Mouse (Mus musculus): ENCODE data around the gene Arf4. TPM values are rescaled to one million over a fixed set of nuclear protein-coding genes. Genes with fewer than 3 reads are reported as not detected.

The Arf4 gene
- polyA plus RNA-seq, 1 experiment from 2014 or later: 391 TPM

DNA sequence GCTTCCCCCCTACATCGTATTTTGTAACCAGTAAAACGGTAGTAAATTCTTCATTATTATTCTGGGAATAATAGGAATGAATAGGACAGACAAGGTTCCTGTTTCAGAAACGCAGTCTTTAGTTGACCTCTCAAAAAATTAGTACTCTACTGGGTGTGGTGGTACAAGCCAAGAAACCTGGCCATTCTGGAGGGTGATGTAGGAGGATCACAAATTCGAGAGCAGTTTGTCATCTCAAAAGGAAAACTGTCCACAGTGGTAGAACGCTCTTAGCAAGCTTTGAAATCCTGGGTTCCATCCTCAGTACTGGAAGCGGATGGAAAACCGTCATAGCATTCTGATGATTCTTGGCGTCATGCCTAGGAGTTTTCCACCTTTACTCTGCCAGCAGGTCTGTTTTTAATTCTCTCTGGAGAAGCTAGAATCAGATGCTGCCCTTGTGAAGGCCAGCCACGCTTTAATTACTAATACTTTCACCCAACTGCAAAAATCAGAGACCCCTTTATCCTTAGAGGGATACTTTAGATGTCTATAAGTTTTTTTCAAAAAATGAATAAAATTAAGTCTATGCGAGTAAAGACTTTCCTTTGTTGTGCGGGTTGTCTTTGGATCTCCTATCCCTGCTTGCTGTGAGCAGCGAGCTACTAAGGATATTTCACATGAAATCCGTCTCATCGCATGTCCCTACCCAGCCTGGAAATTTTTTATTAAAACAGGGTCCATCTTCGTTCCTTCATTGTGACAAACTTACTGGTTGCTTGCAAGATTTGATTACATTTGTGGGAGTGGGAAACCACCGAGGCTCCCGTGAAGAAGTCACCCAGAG, 636 bp upstream of the Arf4 start:
- H3K27me3 ChIP-seq: no peaks in the 10 kb centered on the region
- peak overlapping the region; percentile 64 for H3K4me2 ChIP-seq
- peak overlapping the region; percentile 54 for H3K9ac ChIP-seq
- peaks cover 2% of the 10 kb centered on the region; the same call in 1 of the 2 replicates for H3K36me3 ChIP-seq
- peaks cover 5% of the 10 kb centered on the region for H3K4me1 ChIP-seq (replicated peaks)
- 0 out of 2 replicates have a peak, but pooled peaks have one; percentile 1 for ATAC-seq (replicated peaks; ENCODE audit: insufficient number of reproducible peaks, insufficient read depth, low FRiP score, low read depth)
- H3K4me3 ChIP-seq: peak overlapping the region; percentile 86
- WGBS: 16% methylated on average over 17 of the region's 17 CpGs
- no peaks in the 10 kb centered on the region for H3K9me3 ChIP-seq (replicated peaks)
- peak overlapping the region; percentile 97 for H3K27ac ChIP-seq

- peak overlapping the region; percentile 94 for H3K9ac ChIP-seq
- no peaks in the 10 kb centered on the region for H3K9me3 ChIP-seq (replicated peaks)
- peak overlapping the region; percentile 76 for H3K4me2 ChIP-seq
- peak; percentile 5; the same call in 1 of the 2 replicates for ATAC-seq (replicated peaks; ENCODE audit: insufficient number of reproducible peaks, insufficient read depth, low FRiP score, low read depth)
- no peaks in the 10 kb centered on the region for H3K27me3 ChIP-seq
- no peaks in the 10 kb centered on the region for H3K36me3 ChIP-seq
- H3K27ac ChIP-seq: peak overlapping the region; percentile 97
- peaks cover 14% of the 10 kb centered on the region for H3K4me1 ChIP-seq (replicated peaks)
- WGBS: under 1% methylated on average over 16 of the region's 16 CpGs
- peak overlapping the region; percentile 86 for H3K4me3 ChIP-seq
Observed at GRCm38 (mm10) chr14:26638708-26639084, 822 bp downstream of the Arf4 start.

DNA sequence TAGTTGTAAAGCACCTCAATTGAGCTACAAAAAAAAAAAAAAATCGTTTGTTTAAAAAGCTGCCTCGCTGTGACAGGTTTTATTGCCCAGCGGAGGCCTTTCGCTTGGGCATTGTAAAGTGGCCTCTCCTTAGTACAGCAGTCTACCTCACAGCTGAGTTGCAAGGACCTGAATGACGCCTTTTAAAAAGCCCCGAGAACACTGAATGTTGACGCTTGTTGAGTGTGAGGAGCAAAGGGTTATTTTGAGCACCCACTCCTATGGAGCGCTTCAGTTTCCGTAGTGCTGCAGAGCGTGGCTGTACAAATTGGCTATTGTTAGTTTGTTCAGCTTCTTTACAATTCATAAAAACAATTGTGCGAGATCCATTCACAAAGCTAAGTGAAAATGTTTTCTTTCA, 1.4 kb downstream of the Arf4 start:
- Histone ChIP-seq H3K27me3 (no peaks in the 10 kb centered on the region), H3K4me2 (peak overlapping the region; percentile 76), H3K9me3 (replicated peaks) (no peaks in the 10 kb centered on the region), H3K9ac (peak overlapping the region; percentile 94), H3K4me1 (replicated peaks) (peaks cover 15% of the 10 kb centered on the region), H3K27ac (peak overlapping the region; percentile 97), H3K4me3 (peak overlapping the region; percentile 86), H3K36me3 (no peaks in the 10 kb centered on the region)
- ATAC-seq (replicated peaks; ENCODE audit: insufficient number of reproducible peaks, insufficient read depth, low FRiP score, low read depth): no peak
- 6% methylated on average over 11 of the region's 11 CpGs for WGBS

DNA sequence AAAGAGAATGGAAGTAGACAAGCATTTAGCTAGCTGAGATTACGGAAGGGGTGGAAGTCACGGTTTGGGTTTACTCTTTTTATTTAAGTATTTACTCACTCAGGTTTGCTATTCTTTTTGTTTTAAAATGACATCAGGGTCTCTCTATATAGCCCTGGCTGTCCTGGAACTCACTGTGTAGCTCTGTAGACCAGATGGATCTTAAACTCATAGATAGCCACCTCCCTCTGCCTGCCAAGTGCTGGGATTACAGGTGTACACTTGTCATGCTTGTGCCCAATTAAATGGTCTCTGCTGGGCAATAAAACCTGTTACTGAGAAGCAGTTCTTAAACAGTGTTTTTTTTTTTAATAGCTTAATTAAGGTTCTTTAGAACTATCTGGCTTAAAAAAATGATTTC, 2.1 kb downstream of the Arf4 start:
- Histone ChIP-seq H3K4me3 (peak overlapping the region; percentile 86), H3K27ac (peak overlapping the region; percentile 97; the same call in 1 of the 2 replicates), H3K9me3 (replicated peaks) (no peaks in the 10 kb centered on the region), H3K4me2 (peak overlapping the region; percentile 76), H3K36me3 (no peaks in the 10 kb centered on the region), H3K9ac (peak overlapping the region; percentile 94), H3K27me3 (no peaks in the 10 kb centered on the region), H3K4me1 (replicated peaks) (peaks cover 17% of the 10 kb centered on the region)
- no peak for ATAC-seq (replicated peaks; ENCODE audit: insufficient number of reproducible peaks, insufficient read depth, low FRiP score, low read depth)
- 19% methylated on average over 2 of the region's 2 CpGs for WGBS

GRCm38 (mm10) chr14:26643006-26643624, 5.2 kb downstream of the Arf4 start:
- Histone ChIP-seq H3K4me2 (no peak overlapping the region), H3K9me3 (replicated peaks) (no peaks in the 10 kb centered on the region), H3K4me1 (replicated peaks) (peaks cover 26% of the 10 kb centered on the region), H3K27ac (peak overlapping the region; percentile 45; the same call in 1 of the 2 replicates), H3K4me3 (no peak overlapping the region), H3K27me3 (no peaks in the 10 kb centered on the region), H3K9ac (no peak overlapping the region), H3K36me3 (peaks cover 6% of the 10 kb centered on the region)
- no peak for ATAC-seq (replicated peaks; ENCODE audit: insufficient number of reproducible peaks, insufficient read depth, low FRiP score, low read depth)
- WGBS: 44% methylated on average over 3 of the region's 3 CpGs

GRCm38 (mm10) chr14:26645989-26646650, 8.2 kb downstream of the Arf4 start:
- H3K9ac ChIP-seq: 0 out of 2 replicates have a peak overlapping the region, but pooled peaks have one; percentile 17
- H3K4me2 ChIP-seq: 0 out of 2 replicates have a peak overlapping the region, but pooled peaks have one; percentile 2
- peaks cover 26% of the 10 kb centered on the region for H3K4me1 ChIP-seq (replicated peaks)
- H3K4me3 ChIP-seq: no peak overlapping the region
- no peak overlapping the region for H3K27ac ChIP-seq
- H3K9me3 ChIP-seq (replicated peaks): no peaks in the 10 kb centered on the region
- no peaks in the 10 kb centered on the region for H3K27me3 ChIP-seq
- H3K36me3 ChIP-seq: peaks cover 14% of the 10 kb centered on the region
- no peak for ATAC-seq (replicated peaks; ENCODE audit: insufficient number of reproducible peaks, insufficient read depth, low FRiP score, low read depth)
- 47% methylated on average over 5 of the region's 5 CpGs for WGBS

DNA sequence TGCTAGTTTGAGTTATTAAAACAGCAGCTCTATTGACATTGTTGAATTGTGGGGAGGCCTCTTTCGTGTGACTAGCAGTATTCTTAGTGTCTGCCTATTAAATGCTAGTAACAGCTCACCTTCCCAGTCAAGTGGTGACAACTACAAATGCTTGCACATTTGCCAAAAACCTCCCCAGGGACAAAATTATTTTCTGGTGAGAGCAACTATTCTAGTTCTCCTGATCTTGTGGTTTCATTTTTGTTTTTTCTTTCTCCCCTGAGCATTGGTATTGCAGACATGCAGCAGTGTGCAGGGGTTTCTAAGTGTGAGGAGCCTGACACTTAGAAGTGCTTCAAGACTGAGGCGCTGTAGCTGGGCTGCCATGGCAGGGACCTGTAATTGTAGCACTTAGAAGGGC, 9.9 kb downstream of the Arf4 start:
- H3K27ac ChIP-seq: no peak overlapping the region
- no peak overlapping the region for H3K4me2 ChIP-seq
- H3K9me3 ChIP-seq (replicated peaks): no peaks in the 10 kb centered on the region
- ATAC-seq (replicated peaks; ENCODE audit: insufficient number of reproducible peaks, insufficient read depth, low FRiP score, low read depth): no peak
- no peak overlapping the region for H3K4me3 ChIP-seq
- no peaks in the 10 kb centered on the region for H3K27me3 ChIP-seq
- H3K9ac ChIP-seq: no peak overlapping the region
- H3K4me1 ChIP-seq (replicated peaks): peaks cover 26% of the 10 kb centered on the region
- H3K36me3 ChIP-seq: peaks cover 22% of the 10 kb centered on the region
- WGBS: 61% methylated on average over 2 of the region's 2 CpGs

GRCm38 (mm10) chr14:26651901-26652300, 14.0 kb downstream of the Arf4 start:
- Histone ChIP-seq H3K27ac (no peak overlapping the region), H3K4me1 (replicated peaks) (peaks cover 6% of the 10 kb centered on the region; the same call in 1 of the 2 replicates), H3K4me3 (no peak overlapping the region), H3K36me3 (peaks cover 55% of the 10 kb centered on the region), H3K9me3 (replicated peaks) (no peaks in the 10 kb centered on the region), H3K9ac (no peak overlapping the region), H3K27me3 (no peaks in the 10 kb centered on the region), H3K4me2 (no peak overlapping the region)
- no peak for ATAC-seq (replicated peaks; ENCODE audit: insufficient number of reproducible peaks, insufficient read depth, low FRiP score, low read depth)

- H3K4me1 ChIP-seq (replicated peaks): 0 out of 2 replicates have a peak, but pooled peaks cover 5% of the 10 kb centered on the region
- H3K9me3 ChIP-seq (replicated peaks): no peaks in the 10 kb centered on the region
- H3K36me3 ChIP-seq: peaks cover 50% of the 10 kb centered on the region
- H3K27me3 ChIP-seq: no peaks in the 10 kb centered on the region
- no peak for ATAC-seq (replicated peaks; ENCODE audit: insufficient number of reproducible peaks, insufficient read depth, low FRiP score, low read depth)
- H3K27ac ChIP-seq: no peak overlapping the region
- H3K4me2 ChIP-seq: no peak overlapping the region
- H3K9ac ChIP-seq: no peak overlapping the region
- H3K4me3 ChIP-seq: no peak overlapping the region
Observed at GRCm38 (mm10) chr14:26658178-26658577, 20.3 kb downstream of the Arf4 start.

DNA sequence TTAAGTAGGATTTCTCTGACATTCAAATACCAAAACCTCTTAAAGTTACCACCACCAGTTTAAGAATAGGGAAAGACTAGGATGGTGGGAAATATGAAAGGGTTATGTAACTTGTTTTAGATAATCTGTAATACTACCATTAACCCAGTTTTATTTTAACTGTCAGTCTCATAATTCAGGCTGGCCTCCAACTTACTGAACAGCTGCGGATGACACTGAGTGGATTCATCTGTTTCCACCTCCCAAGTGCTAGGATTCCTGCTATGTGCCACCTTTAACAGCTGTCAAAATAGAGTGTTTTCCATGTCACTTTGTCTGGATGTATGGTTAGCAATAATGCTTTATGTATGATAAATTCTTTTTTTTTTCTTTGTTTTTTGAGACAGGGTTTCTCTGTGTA, 22.4 kb downstream of the Arf4 start:
- H3K27ac ChIP-seq: no peak overlapping the region
- WGBS: 91% methylated on average over 1 of the region's 1 CpGs
- H3K4me1 ChIP-seq (replicated peaks): 0 out of 2 replicates have a peak, but pooled peaks cover 5% of the 10 kb centered on the region
- H3K9ac ChIP-seq: no peak overlapping the region
- no peak for ATAC-seq (replicated peaks; ENCODE audit: insufficient number of reproducible peaks, insufficient read depth, low FRiP score, low read depth)
- H3K27me3 ChIP-seq: no peaks in the 10 kb centered on the region
- H3K9me3 ChIP-seq (replicated peaks): no peaks in the 10 kb centered on the region
- no peak overlapping the region for H3K4me2 ChIP-seq
- no peak overlapping the region for H3K4me3 ChIP-seq
- peaks cover 47% of the 10 kb centered on the region for H3K36me3 ChIP-seq

GRCm38 (mm10) chr14:26662016-26662415, 24.1 kb downstream of the Arf4 start:
- Histone ChIP-seq H3K36me3 (peaks cover 39% of the 10 kb centered on the region), H3K27me3 (no peaks in the 10 kb centered on the region), H3K4me1 (replicated peaks) (peaks cover 10% of the 10 kb centered on the region), H3K4me3 (no peak overlapping the region), H3K9me3 (replicated peaks) (no peaks in the 10 kb centered on the region), H3K9ac (no peak overlapping the region), H3K27ac (no peak overlapping the region), H3K4me2 (no peak overlapping the region)
- no peak for ATAC-seq (replicated peaks; ENCODE audit: insufficient number of reproducible peaks, insufficient read depth, low FRiP score, low read depth)
- 53% methylated on average over 3 of the region's 3 CpGs for WGBS
